Mouse (Mus musculus) spleen, adult 2 months (tissue): Measurements from ENCODE around the gene Ccdc74a. TPM values are rescaled to one million over a fixed set of nuclear protein-coding genes. Genes with fewer than 3 reads are reported as not detected.

Source experiments
- DNase-seq, 2 experiments: peaks; one replicate each; pipeline versions ENCODE4 v3.0.0 to v3.0.0-alpha.2; 2012 to 2021; ENCODE audit warnings: low spot score in 2 of 2, low read depth in 1 of 2
- H3K27ac ChIP-seq: fragments of 200-500 bp; 2 replicates; pipeline ENCODE4 v1.5.1; 2012; ENCODE audit warnings: low read length, inconsistent platforms; ENCODE audit not compliant: insufficient read depth
- H3K27me3 ChIP-seq: fragments of 200-500 bp; 2 replicates; pipeline ENCODE4 v1.6.1; 2012; ENCODE audit warnings: mild to moderate bottlenecking, moderate library complexity, low read length, inconsistent platforms; ENCODE audit not compliant: control insufficient read depth, insufficient read depth
- H3K36me3 ChIP-seq: fragments of 200-500 bp; 2 replicates; pipeline ENCODE4 v1.6.1; 2012; ENCODE audit warnings: mild to moderate bottlenecking, low read length, inconsistent platforms; ENCODE audit not compliant: control insufficient read depth, insufficient read depth
- H3K4me1 ChIP-seq: fragments of 200-500 bp; 2 replicates; pipeline ENCODE4 v1.6.1; 2011; ENCODE audit warnings: inconsistent platforms; ENCODE audit not compliant: control insufficient read depth, insufficient read depth, insufficient read length
- H3K4me3 ChIP-seq: fragments of 200-500 bp; 2 replicates; pipeline ENCODE4 v1.5.1; 2011; ENCODE audit warnings: mild to moderate bottlenecking, inconsistent platforms; ENCODE audit not compliant: insufficient read depth, insufficient read length; ENCODE audit errors: extremely low read depth
- CTCF ChIP-seq: fragments of 200-500 bp; IDR thresholded peaks from 2 replicates; pipeline ENCODE4 v1.5.1; 2011; ENCODE audit warnings: mild to moderate bottlenecking, inconsistent platforms; ENCODE audit not compliant: insufficient read depth, insufficient read length, insufficient replicate concordance; ENCODE audit errors: extremely low read depth
- POLR2A ChIP-seq: fragments of 200-500 bp; IDR thresholded peaks from 2 replicates; pipeline ENCODE4 v1.6.1; 2011; ENCODE audit warnings: low read depth, low read length, inconsistent platforms
- WGBS: fragments of 180-500 bp; shearing (Covaris S2); methylation state at CpG from one replicate; pipeline ENCODE4 v1.1.7; 2018; 5-methylcytosine and 5-hydroxymethylcytosine counted together
- polyA plus RNA-seq: library from polyadenylated mRNA; depleted of rRNA; stranded (reverse); fragments of >200 nt; gene quantifications from 2 replicates; pipeline ENCODE4 v1.2.3, GENCODE M21; 2012

Gene Ccdc74a
- polyA plus RNA-seq, 1 experiment: 1.4 TPM

GRCm38 (mm10) chr16:17641301-17641700, 5.0 kb upstream of the Ccdc74a start:
- Histone ChIP-seq H3K27me3 (no peaks in the 10 kb centered on the region), H3K36me3 (peaks cover 29% of the 10 kb centered on the region), H3K4me3 (no peak overlapping the region), H3K4me1 (peaks cover 2% of the 10 kb centered on the region; the same call in 1 of the 2 replicates), H3K27ac (no peak overlapping the region)
- 92% methylated on average over 6 of the region's 6 CpGs for WGBS
- TF ChIP-seq CTCF (no peak), POLR2A (no peak)
- no peak for DNase-seq

GRCm38 (mm10) chr16:17642311-17642710, 4.0 kb upstream of the Ccdc74a start:
- WGBS: 98% methylated on average over 8 of the region's 8 CpGs
- H3K4me3 ChIP-seq: no peak overlapping the region
- H3K4me1 ChIP-seq: peaks cover 7% of the 10 kb centered on the region
- TF ChIP-seq CTCF (no peak), POLR2A (no peak)
- H3K27ac ChIP-seq: no peak overlapping the region
- H3K27me3 ChIP-seq: 0 out of 2 replicates have a peak, but pooled peaks cover 2% of the 10 kb centered on the region
- no peak for DNase-seq
- peaks cover 29% of the 10 kb centered on the region for H3K36me3 ChIP-seq

- 75% methylated on average over 4 of the region's 4 CpGs for WGBS
- no peak for TF ChIP-seq CTCF
- TF ChIP-seq POLR2A: no peak
- H3K4me3 ChIP-seq: no peak overlapping the region
- no peak overlapping the region for H3K27ac ChIP-seq
- H3K27me3 ChIP-seq: 0 out of 2 replicates have a peak, but pooled peaks cover 2% of the 10 kb centered on the region
- H3K36me3 ChIP-seq: peaks cover 29% of the 10 kb centered on the region
- peaks cover 7% of the 10 kb centered on the region for H3K4me1 ChIP-seq
- DNase-seq: no peak
Observed at GRCm38 (mm10) chr16:17643437-17643990, 2.8 kb upstream of the Ccdc74a start.

GRCm38 (mm10) chr16:17647156-17647555, 886 bp downstream of the Ccdc74a start:
- peaks cover 7% of the 10 kb centered on the region for H3K4me1 ChIP-seq
- TF ChIP-seq CTCF (no peak), POLR2A (no peak)
- H3K27ac ChIP-seq: no peak overlapping the region
- no peak overlapping the region for H3K4me3 ChIP-seq
- no peak for DNase-seq
- WGBS: 65% methylated on average over 1 of the region's 1 CpGs
- H3K27me3 ChIP-seq: 0 out of 2 replicates have a peak, but pooled peaks cover 2% of the 10 kb centered on the region
- peaks cover 20% of the 10 kb centered on the region for H3K36me3 ChIP-seq

DNA sequence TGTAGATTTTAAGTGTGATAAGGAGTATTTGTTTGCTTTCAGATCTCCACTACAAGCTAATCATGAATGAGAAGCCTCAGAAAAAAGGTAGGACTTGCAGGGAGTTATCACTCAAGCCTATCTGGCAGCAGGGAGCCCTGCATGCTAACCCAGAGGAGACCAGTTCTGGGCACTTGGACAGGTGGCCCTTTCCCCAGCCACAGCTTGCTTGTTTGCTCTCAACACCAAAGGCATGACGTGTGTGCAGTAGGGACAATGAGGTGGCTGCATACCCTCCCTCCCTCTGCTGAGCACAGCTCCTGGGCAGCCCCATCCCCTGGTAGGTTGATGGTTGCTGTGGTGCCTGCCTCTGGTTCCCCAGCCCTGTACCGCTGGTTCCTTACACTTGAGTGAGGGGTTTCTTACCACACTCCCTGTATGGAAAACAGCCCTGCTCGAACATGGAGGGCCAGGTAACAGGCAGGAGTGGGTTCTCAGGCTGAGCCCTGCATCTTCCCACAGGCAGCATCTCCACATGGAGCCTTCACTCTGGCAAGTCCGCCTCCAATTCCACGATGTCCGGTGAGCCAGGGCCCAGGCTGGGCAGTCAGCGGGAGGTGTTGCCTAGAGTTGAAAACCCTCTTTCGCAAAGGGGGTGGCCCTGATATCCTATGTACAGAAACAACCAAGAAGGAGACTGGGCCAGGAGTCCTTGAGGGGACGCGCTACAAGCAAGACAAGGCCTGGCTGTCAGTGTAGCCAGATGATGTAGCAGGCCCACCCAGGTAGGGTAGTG, 1.5 kb downstream of the Ccdc74a start:
- peaks cover 19% of the 10 kb centered on the region for H3K36me3 ChIP-seq
- H3K4me3 ChIP-seq: no peak overlapping the region
- 96% methylated on average over 10 of the region's 10 CpGs for WGBS
- H3K27ac ChIP-seq: no peak overlapping the region
- peaks cover 7% of the 10 kb centered on the region for H3K4me1 ChIP-seq
- 0 out of 2 replicates have a peak, but pooled peaks cover 2% of the 10 kb centered on the region for H3K27me3 ChIP-seq
- DNase-seq: no peak
- TF ChIP-seq POLR2A (no peak), CTCF (no peak)

DNA sequence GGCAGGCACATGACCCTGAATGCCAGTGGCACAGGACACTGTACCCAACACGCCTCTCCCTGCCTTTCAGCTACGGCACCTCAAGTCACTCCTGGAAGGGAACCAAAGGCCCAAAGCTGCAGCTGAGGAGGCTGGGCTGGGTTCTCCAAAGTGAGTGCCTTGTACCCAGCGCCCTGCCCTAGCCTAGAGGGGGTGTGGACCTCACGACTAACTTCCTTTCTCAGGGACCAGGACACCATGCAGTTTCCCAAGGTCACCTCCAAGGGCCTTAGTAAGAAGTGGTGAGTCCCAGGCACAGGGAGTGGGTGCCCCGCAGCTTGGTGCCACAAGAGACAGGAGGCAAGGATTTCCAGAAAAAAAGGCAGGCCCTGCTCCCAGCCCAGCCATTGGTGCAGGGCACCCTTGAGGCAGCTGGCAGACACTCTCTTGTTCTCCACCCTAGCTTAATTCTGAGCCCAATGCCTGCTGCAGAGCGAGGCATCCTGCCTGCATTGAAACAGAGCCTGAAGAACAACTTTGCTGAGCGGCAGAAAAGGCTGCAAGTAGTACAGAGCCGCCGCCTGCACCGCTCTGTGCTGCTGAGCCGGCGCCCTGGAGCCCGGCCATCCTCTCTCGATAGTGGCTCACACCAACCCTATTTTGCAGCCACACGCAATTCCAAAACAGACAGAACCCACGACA, 3.8 kb downstream of the Ccdc74a start:
- WGBS: 94% methylated on average over 16 of the region's 16 CpGs
- TF ChIP-seq POLR2A: no peak
- no peak for TF ChIP-seq CTCF
- H3K27me3 ChIP-seq: 0 out of 2 replicates have a peak, but pooled peaks cover 2% of the 10 kb centered on the region
- no peak overlapping the region for H3K4me3 ChIP-seq
- peaks cover 27% of the 10 kb centered on the region for H3K36me3 ChIP-seq
- no peak for DNase-seq
- no peak overlapping the region for H3K27ac ChIP-seq
- peaks cover 7% of the 10 kb centered on the region for H3K4me1 ChIP-seq
